Mouse (Mus musculus): Measurements from ENCODE around the gene Usp49.

DNA sequence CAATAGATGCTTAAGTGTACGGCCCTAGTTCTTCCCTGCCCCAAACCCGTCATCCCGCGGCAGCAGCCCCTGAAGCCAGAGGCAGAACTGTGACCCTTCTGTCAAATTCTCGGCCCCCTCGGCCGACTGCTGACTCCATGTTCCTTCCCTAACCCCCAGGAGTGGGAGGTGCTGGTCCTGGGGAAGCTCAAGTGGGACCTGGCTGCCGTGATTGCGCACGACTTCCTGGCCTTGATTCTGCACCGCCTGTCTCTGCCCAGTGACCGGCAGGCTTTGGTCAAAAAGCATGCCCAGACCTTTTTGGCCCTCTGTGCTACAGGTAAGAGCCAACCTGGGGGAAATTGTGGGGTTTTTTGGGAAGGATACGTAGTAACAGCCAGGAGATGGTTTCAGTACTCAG, 33.2 kb upstream of the Usp49 start:
- TF ChIP-seq POLR2A (IDR thresholded peaks at IDR 0.05; ENCODE audit: borderline replicate concordance, extremely low read depth, low read depth, low read length) (no peak), CTCF (IDR thresholded peaks at IDR 0.05; ENCODE audit: insufficient read depth, low read length) (no peak)
